Mouse (Mus musculus): Measurements from ENCODE around the gene Akap6. TPM values are rescaled to one million over a fixed set of nuclear protein-coding genes. Genes with fewer than 3 reads are reported as not detected.

The Akap6 gene
- polyA plus RNA-seq, 1 experiment: 0.59 TPM

GRCm38 (mm10) chr12:52848519-52848855 lies 149.3 kb downstream of the Akap6 start:
- Histone ChIP-seq H3K27me3 (ENCODE audit: control insufficient read depth, insufficient read depth, low read length) (no peaks in the 10 kb centered on the region), H3K27ac (ENCODE audit: control insufficient read depth, insufficient read depth, low read depth, low read length) (no peak overlapping the region)
- TF ChIP-seq CTCF (IDR thresholded peaks at IDR 0.05; ENCODE audit: control insufficient read depth, insufficient read depth, insufficient replicate concordance, low read depth, low read length) (no peak), POLR2A (IDR thresholded peaks at IDR 0.05; ENCODE audit: control insufficient read depth, low read depth, low read length) (no peak)

DNA sequence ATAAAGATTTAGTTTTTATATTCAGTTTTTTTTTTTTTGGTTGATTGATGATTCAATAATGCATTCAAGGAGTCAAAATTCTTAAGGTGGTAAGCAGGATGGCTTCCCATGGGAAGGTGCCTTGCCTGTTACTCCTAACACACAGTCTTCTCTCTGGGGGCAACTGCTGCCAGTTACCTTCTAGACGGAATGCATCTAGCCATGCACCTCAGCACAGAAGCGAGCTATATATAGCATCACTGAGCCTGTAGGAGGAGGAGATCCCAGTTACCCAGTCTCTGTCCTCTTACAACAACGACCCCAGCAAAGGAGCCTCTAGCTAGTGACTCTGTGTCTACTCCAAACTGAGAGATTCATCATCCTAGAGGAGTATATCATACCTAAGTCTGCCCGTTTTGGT lies 150.1 kb downstream of the Akap6 start:
- no peak overlapping the region for H3K27ac ChIP-seq (ENCODE audit: control insufficient read depth, insufficient read depth, low read depth, low read length)
- TF ChIP-seq POLR2A (IDR thresholded peaks at IDR 0.05; ENCODE audit: control insufficient read depth, low read depth, low read length): no peak
- TF ChIP-seq CTCF (IDR thresholded peaks at IDR 0.05; ENCODE audit: control insufficient read depth, insufficient read depth, insufficient replicate concordance, low read depth, low read length): no peak

More at GRCm38 (mm10) chr12:52848519-52848855, 149.3 kb downstream of the Akap6 start:
- H3K4me1 ChIP-seq (ENCODE audit: control insufficient read depth, insufficient read depth, low read length): peaks cover 4% of the 10 kb centered on the region
- H3K4me3 ChIP-seq (ENCODE audit: control insufficient read depth, low read depth, low read length): no peak overlapping the region
- H3K36me3 ChIP-seq (ENCODE audit: control insufficient read depth, insufficient read depth, low read length): no peaks in the 10 kb centered on the region

GRCm38 (mm10) chr12:52850332-52851036 lies 151.3 kb downstream of the Akap6 start:
- no peaks in the 10 kb centered on the region for H3K27me3 ChIP-seq (ENCODE audit: control insufficient read depth, insufficient read depth, low read length)
- no peak overlapping the region for H3K27ac ChIP-seq (ENCODE audit: control insufficient read depth, insufficient read depth, low read depth, low read length)
- TF ChIP-seq POLR2A (IDR thresholded peaks at IDR 0.05; ENCODE audit: control insufficient read depth, low read depth, low read length) (no peak), CTCF (IDR thresholded peaks at IDR 0.05; ENCODE audit: control insufficient read depth, insufficient read depth, insufficient replicate concordance, low read depth, low read length) (no peak)

More for the DNA sequence above, 150.1 kb downstream of the Akap6 start:
- H3K4me3 ChIP-seq (ENCODE audit: control insufficient read depth, low read depth, low read length): no peak overlapping the region
- H3K4me1 ChIP-seq (ENCODE audit: control insufficient read depth, insufficient read depth, low read length): peaks cover 4% of the 10 kb centered on the region
- H3K36me3 ChIP-seq (ENCODE audit: control insufficient read depth, insufficient read depth, low read length): no peaks in the 10 kb centered on the region
- H3K27me3 ChIP-seq (ENCODE audit: control insufficient read depth, insufficient read depth, low read length): no peaks in the 10 kb centered on the region

GRCm38 (mm10) chr12:52851221-52851620 lies 152.0 kb downstream of the Akap6 start:
- H3K4me1 ChIP-seq (ENCODE audit: control insufficient read depth, insufficient read depth, low read length): peaks cover 4% of the 10 kb centered on the region
- H3K36me3 ChIP-seq (ENCODE audit: control insufficient read depth, insufficient read depth, low read length): no peaks in the 10 kb centered on the region
- H3K4me3 ChIP-seq (ENCODE audit: control insufficient read depth, low read depth, low read length): no peak overlapping the region
- no peak for TF ChIP-seq CTCF (IDR thresholded peaks at IDR 0.05; ENCODE audit: control insufficient read depth, insufficient read depth, insufficient replicate concordance, low read depth, low read length)
- no peak for TF ChIP-seq POLR2A (IDR thresholded peaks at IDR 0.05; ENCODE audit: control insufficient read depth, low read depth, low read length)
- no peak overlapping the region for H3K27ac ChIP-seq (ENCODE audit: control insufficient read depth, insufficient read depth, low read depth, low read length)
- no peaks in the 10 kb centered on the region for H3K27me3 ChIP-seq (ENCODE audit: control insufficient read depth, insufficient read depth, low read length)

More at GRCm38 (mm10) chr12:52850332-52851036, 151.3 kb downstream of the Akap6 start:
- Histone ChIP-seq H3K4me1 (ENCODE audit: control insufficient read depth, insufficient read depth, low read length) (peaks cover 4% of the 10 kb centered on the region), H3K4me3 (ENCODE audit: control insufficient read depth, low read depth, low read length) (no peak overlapping the region), H3K36me3 (ENCODE audit: control insufficient read depth, insufficient read depth, low read length) (no peaks in the 10 kb centered on the region)

DNA sequence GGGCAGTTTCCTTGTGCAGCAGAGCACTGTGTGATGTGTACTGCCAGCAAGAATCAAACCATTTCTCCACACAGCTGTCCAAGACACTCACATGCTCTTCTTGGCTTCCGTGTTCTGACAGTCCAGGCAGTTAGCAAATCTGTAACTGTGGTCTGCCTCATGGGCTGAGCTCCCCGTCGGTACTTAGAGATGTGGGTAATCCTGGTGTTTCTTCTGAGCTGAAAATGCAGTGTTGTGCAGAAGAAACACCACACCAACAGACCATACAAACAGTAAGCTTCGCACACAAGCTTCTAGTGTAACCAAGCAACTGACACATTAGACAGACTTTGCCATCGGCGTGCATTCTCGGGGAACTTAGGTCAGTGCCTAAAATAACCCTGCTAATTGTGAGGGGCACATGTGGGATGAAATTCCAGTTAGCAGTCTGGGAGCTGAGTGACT lies 155.1 kb downstream of the Akap6 start:
- Histone ChIP-seq H3K27ac (ENCODE audit: control insufficient read depth, insufficient read depth, low read depth, low read length) (no peak overlapping the region), H3K36me3 (ENCODE audit: control insufficient read depth, insufficient read depth, low read length) (no peaks in the 10 kb centered on the region), H3K4me3 (ENCODE audit: control insufficient read depth, low read depth, low read length) (no peak overlapping the region), H3K4me1 (ENCODE audit: control insufficient read depth, insufficient read depth, low read length) (no peaks in the 10 kb centered on the region), H3K27me3 (ENCODE audit: control insufficient read depth, insufficient read depth, low read length) (no peaks in the 10 kb centered on the region)
- TF ChIP-seq POLR2A (IDR thresholded peaks at IDR 0.05; ENCODE audit: control insufficient read depth, low read depth, low read length) (no peak), CTCF (IDR thresholded peaks at IDR 0.05; ENCODE audit: control insufficient read depth, insufficient read depth, insufficient replicate concordance, low read depth, low read length) (no peak)

DNA sequence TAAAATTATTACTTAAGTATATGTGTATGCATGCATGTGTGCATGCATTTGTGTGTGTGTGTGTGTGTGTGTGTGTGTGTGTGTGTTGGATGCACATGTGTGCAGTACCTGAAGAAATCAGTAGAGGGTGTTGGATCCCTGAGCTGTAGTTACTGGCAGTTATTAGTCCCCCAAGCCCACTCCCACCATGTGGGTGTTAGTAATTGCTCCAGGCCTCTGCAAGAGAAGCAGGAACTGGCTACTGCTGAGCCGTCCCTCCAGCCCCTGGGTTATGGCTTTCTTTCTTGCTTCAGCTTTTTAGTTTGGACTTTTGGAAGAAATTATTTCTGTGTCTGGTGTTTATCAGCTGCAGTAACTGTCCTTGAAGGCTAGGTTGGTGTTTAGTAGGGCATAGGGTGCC lies 156.9 kb downstream of the Akap6 start:
- Histone ChIP-seq H3K27ac (ENCODE audit: control insufficient read depth, insufficient read depth, low read depth, low read length) (no peak overlapping the region), H3K36me3 (ENCODE audit: control insufficient read depth, insufficient read depth, low read length) (no peaks in the 10 kb centered on the region), H3K4me1 (ENCODE audit: control insufficient read depth, insufficient read depth, low read length) (no peaks in the 10 kb centered on the region), H3K27me3 (ENCODE audit: control insufficient read depth, insufficient read depth, low read length) (no peaks in the 10 kb centered on the region), H3K4me3 (ENCODE audit: control insufficient read depth, low read depth, low read length) (no peak overlapping the region)
- TF ChIP-seq POLR2A (IDR thresholded peaks at IDR 0.05; ENCODE audit: control insufficient read depth, low read depth, low read length) (no peak), CTCF (IDR thresholded peaks at IDR 0.05; ENCODE audit: control insufficient read depth, insufficient read depth, insufficient replicate concordance, low read depth, low read length) (no peak)

DNA sequence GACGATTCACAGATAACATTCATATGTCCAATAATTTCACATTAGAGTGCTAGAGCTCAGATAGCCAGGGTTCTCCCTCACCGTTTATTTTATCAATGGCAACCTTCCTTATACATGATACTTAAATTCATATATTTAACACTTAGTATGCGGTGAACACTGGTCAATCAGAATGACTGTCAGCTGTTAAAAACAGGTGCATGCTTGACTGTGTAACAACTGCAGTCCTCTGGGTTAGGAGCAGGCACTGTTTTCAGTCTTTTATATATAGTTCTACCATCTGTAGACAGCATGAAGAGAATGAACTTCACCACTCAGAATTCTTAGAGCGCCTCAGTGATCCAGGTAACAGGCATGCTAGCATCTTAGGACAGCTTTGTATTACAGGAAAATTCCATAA lies 158.1 kb downstream of the Akap6 start:
- Histone ChIP-seq H3K4me1 (ENCODE audit: control insufficient read depth, insufficient read depth, low read length) (no peaks in the 10 kb centered on the region), H3K36me3 (ENCODE audit: control insufficient read depth, insufficient read depth, low read length) (no peaks in the 10 kb centered on the region), H3K27me3 (ENCODE audit: control insufficient read depth, insufficient read depth, low read length) (no peaks in the 10 kb centered on the region), H3K27ac (ENCODE audit: control insufficient read depth, insufficient read depth, low read depth, low read length) (no peak overlapping the region), H3K4me3 (ENCODE audit: control insufficient read depth, low read depth, low read length) (no peak overlapping the region)
- no peak for TF ChIP-seq CTCF (IDR thresholded peaks at IDR 0.05; ENCODE audit: control insufficient read depth, insufficient read depth, insufficient replicate concordance, low read depth, low read length)
- no peak for TF ChIP-seq POLR2A (IDR thresholded peaks at IDR 0.05; ENCODE audit: control insufficient read depth, low read depth, low read length)

Data from testis, adult 2 months (tissue).